Mouse (Mus musculus): ENCODE data around the gene Tubb4b.

GRCm38 (mm10) chr2:25223681-25224491 lies 616 bp downstream of the Tubb4b start:
- TF ChIP-seq TBP (conservative IDR thresholded peaks at IDR 0.05; ENCODE audit: low read depth, low read length) = no peak
- TF ChIP-seq POLR2A (IDR thresholded peaks at IDR 0.05; ENCODE audit: low read depth, low read length) = no peak
- TF ChIP-seq NELFE (IDR thresholded peaks at IDR 0.05; ENCODE audit: low read depth, low read length) = no peak
- no peak for TF ChIP-seq JUND (conservative IDR thresholded peaks at IDR 0.05; ENCODE audit: low read depth, low read length)
- peak; percentile 45; the same call in 1 of the 2 replicates for TF ChIP-seq MAFK (IDR thresholded peaks at IDR 0.05; ENCODE audit: insufficient replicate concordance, low read length)
- peak; percentile 23; the same call in 1 of the 2 replicates for TF ChIP-seq UBTF (IDR thresholded peaks at IDR 0.05; ENCODE audit: low read depth, low read length)

Data from CH12.LX (cell line).